Mouse (Mus musculus) fat pad, adult 2 months (tissue): ENCODE data around the gene Bahd1.

Experiments used
- DNase-seq: peaks from one replicate; pipeline ENCODE4 v3.0.0-alpha.2; 2011; ENCODE audit warnings: low read depth, low spot score; ENCODE audit errors: extremely low read depth

The Bahd1 gene

GRCm38 (mm10) chr2:118899981-118900825 is at the start of gene Bahd1:
Gene Bahd1, plus strand, starts transcription at chr2:118900377.
- DNase-seq, result no peak

- no peak for DNase-seq
Observed at GRCm38 (mm10) chr2:118851756-118852155, 48.4 kb upstream of the Bahd1 start.

- DNase-seq, result peak; percentile 88
Observed at GRCm38 (mm10) chr2:118861454-118862339, 38.5 kb upstream of the Bahd1 start, which contains the start of gene Ivd. Gene Ivd, plus strand, starts transcription at chr2:118861954.

- no peak for DNase-seq
Observed at GRCm38 (mm10) chr2:118862340-118862675, 37.9 kb upstream of the Bahd1 start.

- no peak for DNase-seq
Observed at GRCm38 (mm10) chr2:118870601-118871000, 29.6 kb upstream of the Bahd1 start.

- DNase-seq, result peak; percentile 25
Observed at GRCm38 (mm10) chr2:118871032-118871431, 29.1 kb upstream of the Bahd1 start.

- peak; percentile 92 for DNase-seq
Observed at GRCm38 (mm10) chr2:118873018-118873417, 27.2 kb upstream of the Bahd1 start.

GRCm38 (mm10) chr2:118873890-118874430 is 26.2 kb upstream of the Bahd1 start:
- DNase-seq, result peak; percentile 47

GRCm38 (mm10) chr2:118875316-118875715 is 24.9 kb upstream of the Bahd1 start:
- DNase-seq, result no peak

- no peak for DNase-seq
Observed at GRCm38 (mm10) chr2:118876453-118876852, 23.7 kb upstream of the Bahd1 start.

GRCm38 (mm10) chr2:118881019-118881418 is 19.2 kb upstream of the Bahd1 start:
- DNase-seq, result no peak

GRCm38 (mm10) chr2:118881956-118882355 is 18.2 kb upstream of the Bahd1 start:
- no peak for DNase-seq

- peak; percentile 45 for DNase-seq
Observed at GRCm38 (mm10) chr2:118882840-118883679, 17.1 kb upstream of the Bahd1 start.

- DNase-seq, result no peak
Observed at GRCm38 (mm10) chr2:118887440-118887839, 12.7 kb upstream of the Bahd1 start.

- DNase-seq, result no peak
Observed at GRCm38 (mm10) chr2:118887845-118888548, 12.2 kb upstream of the Bahd1 start.

- DNase-seq, result no peak
Observed at GRCm38 (mm10) chr2:118891173-118891572, 9.0 kb upstream of the Bahd1 start.

- DNase-seq, result no peak
Observed at GRCm38 (mm10) chr2:118895990-118896913, 3.9 kb upstream of the Bahd1 start.

GRCm38 (mm10) chr2:118896914-118897291 is 3.3 kb upstream of the Bahd1 start:
- DNase-seq, result no peak

GRCm38 (mm10) chr2:118897392-118897791 is 2.8 kb upstream of the Bahd1 start:
- no peak for DNase-seq
